Mouse (Mus musculus): Measurements from ENCODE around the gene Pigf.

Pigf gene

GRCm38 (mm10) chr17:86967536-86968525, 57.4 kb downstream of the Pigf start:
- no peak for DNase-seq (ENCODE audit: low spot score in 2 of 2)

GRCm38 (mm10) chr17:86967048-86967447, 58.2 kb downstream of the Pigf start:
- DNase-seq (ENCODE audit: low spot score in 2 of 2) = no peak

- no peak for DNase-seq (ENCODE audit: low spot score in 2 of 2)
These were observed 59.2 kb downstream of the Pigf start for GRCm38 (mm10) chr17:86966040-86966439.

- no peak for DNase-seq (ENCODE audit: low spot score in 2 of 2)
These were observed 60.1 kb downstream of the Pigf start for GRCm38 (mm10) chr17:86965121-86965520.

GRCm38 (mm10) chr17:86964502-86964901, 60.7 kb downstream of the Pigf start:
- peak in 1 of 2 experiments; percentile 46 for DNase-seq (ENCODE audit: low spot score in 2 of 2)

- no peak for DNase-seq (ENCODE audit: low spot score in 2 of 2)
These were observed 61.2 kb downstream of the Pigf start for GRCm38 (mm10) chr17:86964041-86964440.

- DNase-seq (ENCODE audit: low spot score in 2 of 2) = no peak
These were observed 61.7 kb downstream of the Pigf start for GRCm38 (mm10) chr17:86963586-86963902.

- peak; percentile 45 to 81 for DNase-seq (ENCODE audit: low spot score in 2 of 2)
These were observed 62.2 kb downstream of the Pigf start, which contains the start of gene Rhoq for GRCm38 (mm10) chr17:86962894-86963585. Gene Rhoq, plus strand, starts transcription at chr17:86963082.

GRCm38 (mm10) chr17:86962297-86962893, 62.8 kb downstream of the Pigf start:
- DNase-seq (ENCODE audit: low spot score in 2 of 2) = peak; percentile 50 to 82

GRCm38 (mm10) chr17:86961301-86961841, 63.8 kb downstream of the Pigf start:
- no peak for DNase-seq (ENCODE audit: low spot score in 2 of 2)

GRCm38 (mm10) chr17:86957968-86958367, 67.2 kb downstream of the Pigf start:
- DNase-seq (ENCODE audit: low spot score in 2 of 2) = no peak

- no peak for DNase-seq (ENCODE audit: low spot score in 2 of 2)
These were observed 68.0 kb downstream of the Pigf start for GRCm38 (mm10) chr17:86957239-86957638.

GRCm38 (mm10) chr17:86948801-86949200, 76.4 kb downstream of the Pigf start:
- DNase-seq (ENCODE audit: low spot score in 2 of 2) = no peak

GRCm38 (mm10) chr17:86947840-86948796, 77.1 kb downstream of the Pigf start, which contains the start of gene Atp6v1e2:
Gene Atp6v1e2, minus strand, starts transcription at chr17:86947897.
- no peak for DNase-seq (ENCODE audit: low spot score in 2 of 2)
